Mouse (Mus musculus) heart, embryonic 13.5 days (tissue): ENCODE results near the gene 9030612E09Rik. TPM values are rescaled to one million over a fixed set of nuclear protein-coding genes. Genes with fewer than 3 reads are reported as not detected.

Experiments used
- ATAC-seq: fragments of 200-750 bp; cut with Nextera tagmentation; 2 replicates; pipeline ENCODE4 v1.8.0; 2017; ENCODE audit warnings: moderate TSS enrichment; ENCODE audit not compliant: insufficient number of reproducible peaks, low FRiP score, low TSS enrichment; ENCODE audit errors: extremely low read depth
- H3K27ac ChIP-seq: fragments of 300-500 bp; sonication (generic); replicated peaks from 2 replicates; pipeline ENCODE4 v1.5.1; 2015; ENCODE audit warnings: moderate library complexity, mild to moderate bottlenecking, inconsistent platforms
- H3K27me3 ChIP-seq: fragments of 300-500 bp; sonication (generic); replicated peaks from 2 replicates; pipeline ENCODE4 v1.6.1; 2015; ENCODE audit warnings: mild to moderate bottlenecking, inconsistent platforms
- H3K36me3 ChIP-seq: fragments of 300-500 bp; sonication (generic); 2 replicates; pipeline ENCODE4 v1.6.1; 2015; ENCODE audit warnings: mild to moderate bottlenecking, inconsistent platforms
- H3K4me1 ChIP-seq: fragments of 300-500 bp; sonication (generic); 2 replicates; pipeline ENCODE4 v1.6.1; 2015; ENCODE audit warnings: inconsistent platforms
- H3K4me2 ChIP-seq: fragments of 300-500 bp; sonication (generic); 2 replicates; pipeline ENCODE4 v1.6.1; 2015; ENCODE audit warnings: inconsistent platforms, mild to moderate bottlenecking, moderate library complexity
- H3K4me3 ChIP-seq: fragments of 300-500 bp; sonication (generic); 2 replicates; pipeline ENCODE4 v1.5.1; 2015; ENCODE audit warnings: moderate library complexity, mild to moderate bottlenecking, inconsistent platforms
- H3K9ac ChIP-seq: fragments of 300-500 bp; sonication (generic); 2 replicates; pipeline ENCODE4 v1.6.1; 2015; ENCODE audit warnings: inconsistent platforms, mild to moderate bottlenecking, moderate library complexity
- H3K9me3 ChIP-seq: fragments of 300-500 bp; sonication (generic); 2 replicates; pipeline ENCODE4 v1.6.1; 2016; ENCODE audit warnings: inconsistent platforms
- WGBS: fragments of 180-500 bp; shearing (Covaris S2); methylation state at CpG from one replicate; pipeline ENCODE4 v1.1.7; 2015; ENCODE audit warnings: mixed read lengths; 5-methylcytosine and 5-hydroxymethylcytosine counted together
- polyA plus RNA-seq: library from polyadenylated mRNA; unstranded; fragments of >200 nt; fragmentation: Nextera tagmentation; extraction: Ambion mirVana; gene quantifications from 2 replicates; pipeline ENCODE4 v1.2.1, GENCODE M21; 2015

9030612E09Rik gene
- polyA plus RNA-seq, 1 experiment from 2014 or later = 0.52 TPM

GRCm38 (mm10) chr10:43166146-43166545, 8.4 kb upstream of the 9030612E09Rik start:
- Histone ChIP-seq H3K36me3 (no peaks in the 10 kb centered on the region), H3K27ac (no peak overlapping the region), H3K9me3 (peaks cover 9% of the 10 kb centered on the region), H3K4me3 (no peak overlapping the region), H3K4me2 (no peak overlapping the region), H3K9ac (no peak overlapping the region), H3K27me3 (no peaks in the 10 kb centered on the region), H3K4me1 (peaks cover 20% of the 10 kb centered on the region)
- no peak for ATAC-seq
- WGBS = 69% methylated on average over 1 of the region's 1 CpGs

- no peak overlapping the region for H3K4me3 ChIP-seq
- no peak overlapping the region for H3K4me2 ChIP-seq
- H3K36me3 ChIP-seq = no peaks in the 10 kb centered on the region
- H3K4me1 ChIP-seq = peaks cover 26% of the 10 kb centered on the region
- peaks cover under 1% of the 10 kb centered on the region; the same call in 1 of the 2 replicates for H3K27me3 ChIP-seq
- H3K27ac ChIP-seq = no peak overlapping the region
- ATAC-seq = no peak
- 85% methylated on average over 3 of the region's 3 CpGs for WGBS
- no peak overlapping the region for H3K9ac ChIP-seq
- H3K9me3 ChIP-seq = peaks cover 9% of the 10 kb centered on the region
Measured at GRCm38 (mm10) chr10:43166817-43167216, 7.7 kb upstream of the 9030612E09Rik start.

- Histone ChIP-seq H3K9ac (no peak overlapping the region), H3K9me3 (peaks cover 3% of the 10 kb centered on the region; the same call in 1 of the 2 replicates), H3K36me3 (no peaks in the 10 kb centered on the region), H3K27me3 (peaks cover 4% of the 10 kb centered on the region; the same call in 1 of the 2 replicates), H3K4me2 (no peak overlapping the region), H3K27ac (peak overlapping the region; percentile 20; the same call in 1 of the 2 replicates), H3K4me3 (no peak overlapping the region), H3K4me1 (peaks cover 39% of the 10 kb centered on the region)
- ATAC-seq = no peak
- WGBS = 76% methylated on average over 7 of the region's 7 CpGs
Measured at GRCm38 (mm10) chr10:43168847-43169246, 5.7 kb upstream of the 9030612E09Rik start.

GRCm38 (mm10) chr10:43171106-43171505, 3.4 kb upstream of the 9030612E09Rik start:
- H3K4me3 ChIP-seq = peak overlapping the region; percentile 41
- WGBS = 4% methylated on average over 8 of the region's 8 CpGs
- peak overlapping the region; percentile 82 for H3K27ac ChIP-seq
- no peak for ATAC-seq
- H3K36me3 ChIP-seq = no peaks in the 10 kb centered on the region
- peak overlapping the region; percentile 93 for H3K4me2 ChIP-seq
- H3K27me3 ChIP-seq = peaks cover 23% of the 10 kb centered on the region
- peaks cover 44% of the 10 kb centered on the region for H3K4me1 ChIP-seq
- H3K9ac ChIP-seq = peak overlapping the region; percentile 71
- peaks cover 3% of the 10 kb centered on the region; the same call in 1 of the 2 replicates for H3K9me3 ChIP-seq

GRCm38 (mm10) chr10:43172066-43172465, 2.4 kb upstream of the 9030612E09Rik start:
- peak overlapping the region; percentile 90 for H3K4me3 ChIP-seq
- H3K36me3 ChIP-seq = no peaks in the 10 kb centered on the region
- H3K9me3 ChIP-seq = no peaks in the 10 kb centered on the region
- H3K27me3 ChIP-seq = peaks cover 31% of the 10 kb centered on the region
- ATAC-seq = no peak
- no peak overlapping the region for H3K27ac ChIP-seq
- peak overlapping the region; percentile 50; the same call in 1 of the 2 replicates for H3K9ac ChIP-seq
- WGBS = 14% methylated on average over 7 of the region's 7 CpGs
- H3K4me2 ChIP-seq = peak overlapping the region; percentile 93
- peaks cover 44% of the 10 kb centered on the region for H3K4me1 ChIP-seq

- no peak overlapping the region for H3K27ac ChIP-seq
- H3K4me2 ChIP-seq = peak overlapping the region; percentile 93
- no peaks in the 10 kb centered on the region for H3K36me3 ChIP-seq
- H3K4me1 ChIP-seq = peaks cover 44% of the 10 kb centered on the region
- peaks cover 34% of the 10 kb centered on the region for H3K27me3 ChIP-seq
- WGBS = 7% methylated on average over 8 of the region's 8 CpGs
- no peak for ATAC-seq
- no peaks in the 10 kb centered on the region for H3K9me3 ChIP-seq
- peak overlapping the region; percentile 90 for H3K4me3 ChIP-seq
- H3K9ac ChIP-seq = peak overlapping the region; percentile 91
Measured at GRCm38 (mm10) chr10:43172554-43172953, 1.9 kb upstream of the 9030612E09Rik start.

- no peak for ATAC-seq
- H3K27ac ChIP-seq = peak overlapping the region; percentile 46
- H3K4me1 ChIP-seq = peaks cover 44% of the 10 kb centered on the region
- WGBS = under 1% methylated on average over 53 of the region's 53 CpGs
- no peaks in the 10 kb centered on the region for H3K9me3 ChIP-seq
- H3K36me3 ChIP-seq = no peaks in the 10 kb centered on the region
- H3K9ac ChIP-seq = peak overlapping the region; percentile 91
- peaks cover 38% of the 10 kb centered on the region for H3K27me3 ChIP-seq
- H3K4me2 ChIP-seq = peak overlapping the region; percentile 93
- peak overlapping the region; percentile 90 for H3K4me3 ChIP-seq
Measured at GRCm38 (mm10) chr10:43173141-43173827, 1.2 kb upstream of the 9030612E09Rik start.

- Histone ChIP-seq H3K27ac (peak overlapping the region; percentile 63), H3K27me3 (peaks cover 42% of the 10 kb centered on the region), H3K4me2 (peak overlapping the region; percentile 93), H3K4me1 (peaks cover 43% of the 10 kb centered on the region), H3K9ac (peak overlapping the region; percentile 91), H3K4me3 (peak overlapping the region; percentile 90), H3K9me3 (no peaks in the 10 kb centered on the region), H3K36me3 (no peaks in the 10 kb centered on the region)
- WGBS = 0% methylated on average over 37 of the region's 38 CpGs
- ATAC-seq = no peak
Measured at GRCm38 (mm10) chr10:43173828-43174325, 627 bp upstream of the 9030612E09Rik start.

GRCm38 (mm10) chr10:43175156-43175601, 675 bp downstream of the 9030612E09Rik start:
- peak overlapping the region; percentile 93 for H3K4me2 ChIP-seq
- no peaks in the 10 kb centered on the region for H3K9me3 ChIP-seq
- ATAC-seq = no peak
- H3K27me3 ChIP-seq = peaks cover 42% of the 10 kb centered on the region
- H3K4me1 ChIP-seq = peaks cover 34% of the 10 kb centered on the region
- H3K36me3 ChIP-seq = no peaks in the 10 kb centered on the region
- peak overlapping the region; percentile 91 for H3K9ac ChIP-seq
- under 1% methylated on average over 18 of the region's 18 CpGs for WGBS
- peak overlapping the region; percentile 90 for H3K4me3 ChIP-seq
- peak overlapping the region; percentile 51; the same call in 1 of the 2 replicates for H3K27ac ChIP-seq

- H3K9me3 ChIP-seq = peaks cover 8% of the 10 kb centered on the region; the same call in 1 of the 2 replicates
- 0 out of 2 replicates have a peak overlapping the region, but pooled peaks have one; percentile 6 for H3K4me2 ChIP-seq
- H3K4me3 ChIP-seq = no peak overlapping the region
- no peak for ATAC-seq
- peaks cover 10% of the 10 kb centered on the region for H3K4me1 ChIP-seq
- H3K9ac ChIP-seq = no peak overlapping the region
- H3K27ac ChIP-seq = no peak overlapping the region
- H3K27me3 ChIP-seq = peaks cover 26% of the 10 kb centered on the region
- H3K36me3 ChIP-seq = no peaks in the 10 kb centered on the region
- WGBS = 25% methylated on average over 5 of the region's 5 CpGs
Measured at GRCm38 (mm10) chr10:43180313-43180912, 5.9 kb downstream of the 9030612E09Rik start.

- Histone ChIP-seq H3K9ac (no peak overlapping the region), H3K27me3 (no peaks in the 10 kb centered on the region), H3K4me1 (no peaks in the 10 kb centered on the region), H3K36me3 (no peaks in the 10 kb centered on the region), H3K4me2 (no peak overlapping the region), H3K27ac (no peak overlapping the region), H3K9me3 (no peaks in the 10 kb centered on the region), H3K4me3 (no peak overlapping the region)
- WGBS = 78% methylated on average over 2 of the region's 2 CpGs
- no peak for ATAC-seq
Measured at GRCm38 (mm10) chr10:43200206-43200605, 25.7 kb downstream of the 9030612E09Rik start.
